Mouse (Mus musculus) pancreas, adult 10 weeks (tissue): Measurements from ENCODE around the gene Vcam1. TPM values are rescaled to one million over a fixed set of nuclear protein-coding genes. Genes with fewer than 3 reads are reported as not detected.

Experiments used
- polyA plus RNA-seq: library from polyadenylated mRNA; stranded (reverse); fragments of 350-450 nt; fragmentation: Illumina TruSeq; extraction: RNeasy Lipid Tissue Mini Kit (QIAGEN cat#74804); gene quantifications from one replicate; pipeline ENCODE4 v1.2.3, GENCODE M21; 2015; ENCODE audit warnings: low read depth, low replicate concordance; ENCODE audit not compliant: insufficient read depth

Vcam1 gene
- 3.6 TPM for polyA plus RNA-seq

GRCm38 (mm10) chr3:116129259-116129738 is at the start of gene Vcam1:
TSS of gene Vcam1 (minus strand) at chr3:116129688.

Other genes starting within 250 kb of the Vcam1 start
- 3.3 TPM for gene Dph5, start 241.9 kb downstream of the Vcam1 start, polyA plus RNA-seq
- gene Slc30a7, start 122.3 kb downstream of the Vcam1 start, polyA plus RNA-seq = 14.8 TPM
- gene Extl2, start 122.2 kb downstream of the Vcam1 start, polyA plus RNA-seq = 1.7 TPM
- not detected for gene Gpr88, start 123.8 kb upstream of the Vcam1 start, polyA plus RNA-seq